Mouse (Mus musculus): ENCODE measurements around the gene Chrdl1.

- TF ChIP-seq POLR2A (IDR thresholded peaks at IDR 0.05; ENCODE audit: low read depth, low read length) (no peak), CTCF (conservative IDR thresholded peaks at IDR 0.05; ENCODE audit: insufficient read depth, insufficient read length, low read depth, low read length) (no peak)
Measured at GRCm38 (mm10) chrX:143366256-143366959, 27.7 kb downstream of the Chrdl1 start.

Data from kidney, adult 2 months (tissue).